Mouse (Mus musculus): ENCODE measurements around the gene Mbl2. TPM values are rescaled to one million over a fixed set of nuclear protein-coding genes. Genes with fewer than 3 reads are reported as not detected.
"Not testable (repeated sequence)": the region's sequence is repeated elsewhere in the genome, so short reads cannot be mapped to it uniquely, and the experiment has no call there.

Gene Mbl2
- total RNA-seq, 1 experiment: 0.18 TPM

- H3K27ac ChIP-seq (ENCODE audit: insufficient read depth, low read depth, low read length, poor library complexity, severe bottlenecking): no peak overlapping the region
- DNase-seq (ENCODE audit: low read depth, low spot score): no peak
- peaks cover 0 to 4% of the 10 kb centered on the region in 2 experiments; a peak in 1 of 4 replicates for H3K4me1 ChIP-seq (ENCODE audit: control insufficient read depth in 2 of 2, insufficient read depth in 2 of 2, low read length in 2 of 2, poor library complexity in 1 of 2)
These were observed 16.6 kb upstream of the Mbl2 start for GRCm38 (mm10) chr19:30216186-30216585.

GRCm38 (mm10) chr19:30217335-30217734 lies 15.4 kb upstream of the Mbl2 start:
- H3K9me3 ChIP-seq (ENCODE audit: control insufficient read depth, insufficient read depth, low read depth, low read length): no peaks in the 10 kb centered on the region
- no peak overlapping the region for H3K9ac ChIP-seq (ENCODE audit: insufficient read depth, low read depth, low read length, poor library complexity, severe bottlenecking)
- in situ Hi-C loops (cut with MboI; ENCODE audit: low sequenced_read_pairs in 2 of 2, unreplicated experiment in 2 of 2): loop anchor here in 1 of 2 experiments (10.0 kb wide), 1 partner anchor 337 kb away; no protein-coding TSS in a partner anchor
- peaks cover 0 to 4% of the 10 kb centered on the region in 2 experiments; a peak in 1 of 4 replicates for H3K4me1 ChIP-seq (ENCODE audit: control insufficient read depth in 2 of 2, insufficient read depth in 2 of 2, low read length in 2 of 2, poor library complexity in 1 of 2)
- H3K36me3 ChIP-seq (ENCODE audit: control insufficient read depth, insufficient read depth, low read length, poor library complexity, severe bottlenecking): no peaks in the 10 kb centered on the region
- no peak for TF ChIP-seq HCFC1 (IDR thresholded peaks at IDR 0.05; ENCODE audit: borderline replicate concordance, insufficient read depth, low read length)
- TF ChIP-seq MAFK (IDR thresholded peaks at IDR 0.05; ENCODE audit: insufficient read depth, low read depth, low read length): no peak
- TF ChIP-seq ZC3H11A (IDR thresholded peaks at IDR 0.05; ENCODE audit: borderline replicate concordance, low read depth, low read length): peak; percentile 78
- no peak for TF ChIP-seq CHD2 (IDR thresholded peaks at IDR 0.05; ENCODE audit: low read depth, low read length)
- TF ChIP-seq ZNF384 (IDR thresholded peaks at IDR 0.05; ENCODE audit: low read depth, low read length): no peak
- DNase-seq (ENCODE audit: low read depth, low spot score): peak; percentile 46
- no peak overlapping the region for H3K27ac ChIP-seq (ENCODE audit: insufficient read depth, low read depth, low read length, poor library complexity, severe bottlenecking)
- H3K4me3 ChIP-seq (ENCODE audit: insufficient read depth in 1 of 2, low read depth in 1 of 2, low read length in 2 of 2, poor library complexity in 1 of 2, severe bottlenecking in 1 of 2): no peak overlapping the region

More at GRCm38 (mm10) chr19:30216186-30216585, 16.6 kb upstream of the Mbl2 start:
- Histone ChIP-seq H3K9ac (ENCODE audit: insufficient read depth, low read depth, low read length, poor library complexity, severe bottlenecking) (no peak overlapping the region), H3K9me3 (ENCODE audit: control insufficient read depth, insufficient read depth, low read depth, low read length) (no peaks in the 10 kb centered on the region), H3K4me3 (ENCODE audit: insufficient read depth in 1 of 2, low read depth in 1 of 2, low read length in 2 of 2, poor library complexity in 1 of 2, severe bottlenecking in 1 of 2) (no peak overlapping the region), H3K36me3 (ENCODE audit: control insufficient read depth, insufficient read depth, low read length, poor library complexity, severe bottlenecking) (no peaks in the 10 kb centered on the region)
- TF ChIP-seq CHD2 (IDR thresholded peaks at IDR 0.05; ENCODE audit: low read depth, low read length) (no peak), ZNF384 (IDR thresholded peaks at IDR 0.05; ENCODE audit: low read depth, low read length) (no peak), ZC3H11A (IDR thresholded peaks at IDR 0.05; ENCODE audit: borderline replicate concordance, low read depth, low read length) (no peak), HCFC1 (IDR thresholded peaks at IDR 0.05; ENCODE audit: borderline replicate concordance, insufficient read depth, low read length) (no peak), MAFK (IDR thresholded peaks at IDR 0.05; ENCODE audit: insufficient read depth, low read depth, low read length) (no peak)
- in situ Hi-C loops (cut with MboI; ENCODE audit: low sequenced_read_pairs in 2 of 2, unreplicated experiment in 2 of 2): loop anchor here in 1 of 2 experiments (10.0 kb wide), 1 partner anchor 339 kb away; no protein-coding TSS in a partner anchor

GRCm38 (mm10) chr19:30222593-30222992 lies 10.1 kb upstream of the Mbl2 start:
- in situ Hi-C loops (cut with MboI; ENCODE audit: low sequenced_read_pairs in 2 of 2, unreplicated experiment in 2 of 2): not testable (repeated sequence)

GRCm38 (mm10) chr19:30229477-30229876 lies 3.3 kb upstream of the Mbl2 start:
- Histone ChIP-seq H3K36me3 (ENCODE audit: control insufficient read depth, insufficient read depth, low read length, poor library complexity, severe bottlenecking) (no peaks in the 10 kb centered on the region), H3K4me3 (ENCODE audit: insufficient read depth in 1 of 2, low read depth in 1 of 2, low read length in 2 of 2, poor library complexity in 1 of 2, severe bottlenecking in 1 of 2) (no peak overlapping the region), H3K9me3 (ENCODE audit: control insufficient read depth, insufficient read depth, low read depth, low read length) (no peaks in the 10 kb centered on the region), H3K4me1 (ENCODE audit: control insufficient read depth in 2 of 2, insufficient read depth in 2 of 2, low read length in 2 of 2, poor library complexity in 1 of 2) (no peaks in the 10 kb centered on the region), H3K9ac (ENCODE audit: insufficient read depth, low read depth, low read length, poor library complexity, severe bottlenecking) (no peak overlapping the region), H3K27ac (ENCODE audit: insufficient read depth, low read depth, low read length, poor library complexity, severe bottlenecking) (no peak overlapping the region)
- no peak for DNase-seq (ENCODE audit: low read depth, low spot score)
- no peak for TF ChIP-seq CHD2 (IDR thresholded peaks at IDR 0.05; ENCODE audit: low read depth, low read length)
- no peak for TF ChIP-seq MAFK (IDR thresholded peaks at IDR 0.05; ENCODE audit: insufficient read depth, low read depth, low read length)
- no peak for TF ChIP-seq ZNF384 (IDR thresholded peaks at IDR 0.05; ENCODE audit: low read depth, low read length)
- no peak for TF ChIP-seq HCFC1 (IDR thresholded peaks at IDR 0.05; ENCODE audit: borderline replicate concordance, insufficient read depth, low read length)
- TF ChIP-seq ZC3H11A (IDR thresholded peaks at IDR 0.05; ENCODE audit: borderline replicate concordance, low read depth, low read length): no peak
- in situ Hi-C loops (cut with MboI; ENCODE audit: low sequenced_read_pairs in 2 of 2, unreplicated experiment in 2 of 2): no loop called here

More at GRCm38 (mm10) chr19:30222593-30222992, 10.1 kb upstream of the Mbl2 start:
- not testable (repeated sequence) for H3K36me3 ChIP-seq (ENCODE audit: control insufficient read depth, insufficient read depth, low read length, poor library complexity, severe bottlenecking); H3K9me3 ChIP-seq (ENCODE audit: control insufficient read depth, insufficient read depth, low read depth, low read length); H3K9ac ChIP-seq (ENCODE audit: insufficient read depth, low read depth, low read length, poor library complexity, severe bottlenecking); H3K4me3 ChIP-seq (ENCODE audit: insufficient read depth in 1 of 2, low read depth in 1 of 2, low read length in 2 of 2, poor library complexity in 1 of 2, severe bottlenecking in 1 of 2); DNase-seq (ENCODE audit: low read depth, low spot score); H3K27ac ChIP-seq (ENCODE audit: insufficient read depth, low read depth, low read length, poor library complexity, severe bottlenecking); H3K4me1 ChIP-seq (ENCODE audit: control insufficient read depth in 2 of 2, insufficient read depth in 2 of 2, low read length in 2 of 2, poor library complexity in 1 of 2)

- Histone ChIP-seq H3K27ac (ENCODE audit: insufficient read depth, low read depth, low read length, poor library complexity, severe bottlenecking) (no peak overlapping the region), H3K36me3 (ENCODE audit: control insufficient read depth, insufficient read depth, low read length, poor library complexity, severe bottlenecking) (no peaks in the 10 kb centered on the region), H3K9ac (ENCODE audit: insufficient read depth, low read depth, low read length, poor library complexity, severe bottlenecking) (no peak overlapping the region), H3K9me3 (ENCODE audit: control insufficient read depth, insufficient read depth, low read depth, low read length) (no peaks in the 10 kb centered on the region), H3K4me1 (ENCODE audit: control insufficient read depth in 2 of 2, insufficient read depth in 2 of 2, low read length in 2 of 2, poor library complexity in 1 of 2) (no peaks in the 10 kb centered on the region), H3K4me3 (ENCODE audit: insufficient read depth in 1 of 2, low read depth in 1 of 2, low read length in 2 of 2, poor library complexity in 1 of 2, severe bottlenecking in 1 of 2) (no peak overlapping the region)
- no peak for DNase-seq (ENCODE audit: low read depth, low spot score)
- no peak for TF ChIP-seq MAFK (IDR thresholded peaks at IDR 0.05; ENCODE audit: insufficient read depth, low read depth, low read length)
- no peak for TF ChIP-seq ZC3H11A (IDR thresholded peaks at IDR 0.05; ENCODE audit: borderline replicate concordance, low read depth, low read length)
- TF ChIP-seq ZNF384 (IDR thresholded peaks at IDR 0.05; ENCODE audit: low read depth, low read length): no peak
- TF ChIP-seq HCFC1 (IDR thresholded peaks at IDR 0.05; ENCODE audit: borderline replicate concordance, insufficient read depth, low read length): no peak
- no peak for TF ChIP-seq CHD2 (IDR thresholded peaks at IDR 0.05; ENCODE audit: low read depth, low read length)
- in situ Hi-C loops (cut with MboI; ENCODE audit: low sequenced_read_pairs in 2 of 2, unreplicated experiment in 2 of 2): no loop called here
These were observed 1.7 kb downstream of the Mbl2 start for GRCm38 (mm10) chr19:30234416-30234815.
